Mouse (Mus musculus) left cerebral cortex, postnatal 10 days (tissue): Measurements from ENCODE around the gene Hsd17b11. TPM values are rescaled to one million over a fixed set of nuclear protein-coding genes. Genes with fewer than 3 reads are reported as not detected.

Source experiments
- microRNA-seq: library from miRNA; unstranded; fragments of <30 nt; microRNA quantifications from one replicate; pipeline ENCODE4 v1.2.0, GENCODE M21; 2022
- total RNA-seq, 2 experiments: library from RNA; stranded (reverse); gene quantifications; 2 replicates each; pipeline ENCODE4 v1.2.3; 2021

Hsd17b11 gene
- total RNA-seq, 2 experiments from 2014 or later: 27.6 to 29.4 TPM

Small RNA genes within 50 kb of the gene (microRNA-seq; reads per million reads assigned to microRNA genes)
- gene Mir5619: 1.7 reads per million

Other genes with a start within 250 kb of the Hsd17b11 start
- 10 to 100 TPM; 37.8 to 40.5 TPM for gene Klhl8, start 110.7 kb downstream of the Hsd17b11 start, total RNA-seq
- gene Hsd17b13, start 44.5 kb downstream of the Hsd17b11 start, total RNA-seq: 1 to 10 TPM; 1.3 to 1.9 TPM
- 10 to 100 TPM; 50.9 to 55.9 TPM for gene Nudt9, start 24.4 kb upstream of the Hsd17b11 start, total RNA-seq
- gene Gm17660, start 55.7 kb upstream of the Hsd17b11 start, total RNA-seq: not detected
- gene Sparcl1, start 91.8 kb upstream of the Hsd17b11 start, total RNA-seq: 1,000 to 10,000 TPM; 1,043 to 1,055 TPM
- gene Dspp, start 148.8 kb upstream of the Hsd17b11 start, total RNA-seq: under 1 TPM in 1 of 2 experiments, not detected in 1; 0.08 TPM
- gene Dmp1, start 180.7 kb upstream of the Hsd17b11 start, total RNA-seq: under 1 TPM; 0.73 to 0.79 TPM